Mouse (Mus musculus): Measurements from ENCODE around the gene Gm49405.

The Gm49405 gene

DNA sequence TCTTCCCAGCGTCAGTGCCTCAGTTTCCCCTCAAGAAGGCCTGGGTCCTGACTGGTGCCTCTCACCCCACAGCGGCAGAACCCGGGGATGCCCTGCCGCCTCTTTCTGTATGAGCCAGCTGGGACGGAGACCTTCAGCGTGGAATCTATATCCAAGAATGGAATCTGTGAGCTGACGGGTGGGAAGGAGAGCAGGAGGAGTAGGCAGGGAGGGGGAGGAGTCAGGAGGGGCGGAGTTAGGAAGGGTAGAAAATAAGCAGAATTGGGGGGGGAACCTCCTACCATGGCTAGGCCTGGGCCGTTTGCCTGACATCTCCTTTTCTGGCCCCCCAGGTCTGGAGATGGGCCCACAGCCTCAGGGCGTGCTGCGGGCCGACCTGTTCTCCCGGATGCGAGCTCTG, 12.4 kb upstream of the Gm49405 start:
- DNase-seq, result no peak

DNA sequence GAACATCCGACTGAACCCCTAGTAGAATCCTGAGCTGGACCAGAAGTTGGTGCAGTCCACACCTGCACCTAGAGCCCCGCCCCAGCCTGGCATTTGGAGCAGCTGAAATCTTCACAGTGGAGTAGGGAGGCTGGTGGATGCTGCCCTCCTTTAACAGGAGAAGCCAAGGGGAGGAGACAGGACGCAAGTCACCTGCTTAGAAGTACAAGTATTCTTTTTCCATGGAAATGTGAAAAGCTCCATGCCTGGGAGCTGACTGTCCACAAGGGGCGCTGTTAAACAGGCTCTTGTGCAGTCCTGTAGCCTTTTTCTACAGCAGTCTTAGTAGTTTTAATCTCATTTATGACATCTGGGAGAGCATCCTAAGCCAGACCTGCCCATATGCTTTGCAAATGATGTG, 11.7 kb upstream of the Gm49405 start:
- no peak for DNase-seq

DNA sequence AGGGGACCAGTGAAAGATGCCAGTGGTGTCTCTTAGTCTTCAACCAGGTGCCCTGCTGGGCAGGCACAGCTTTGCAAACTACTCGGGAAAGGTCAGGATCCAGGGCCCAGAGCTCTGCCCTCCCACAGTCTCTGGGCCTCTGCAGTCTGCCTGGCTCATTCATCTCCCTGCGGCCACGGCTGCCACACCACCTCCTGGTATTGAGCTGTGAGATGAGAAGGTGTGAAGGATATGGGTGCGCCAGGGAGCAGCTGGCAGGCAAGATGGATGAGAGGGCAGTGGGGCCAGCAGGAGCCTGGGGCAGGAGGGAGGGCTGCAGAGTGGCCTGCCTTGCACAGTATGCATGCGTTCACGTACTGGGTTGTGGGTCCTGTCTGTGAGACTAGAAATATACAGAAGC, 9.6 kb upstream of the Gm49405 start:
- no peak for DNase-seq

DNA sequence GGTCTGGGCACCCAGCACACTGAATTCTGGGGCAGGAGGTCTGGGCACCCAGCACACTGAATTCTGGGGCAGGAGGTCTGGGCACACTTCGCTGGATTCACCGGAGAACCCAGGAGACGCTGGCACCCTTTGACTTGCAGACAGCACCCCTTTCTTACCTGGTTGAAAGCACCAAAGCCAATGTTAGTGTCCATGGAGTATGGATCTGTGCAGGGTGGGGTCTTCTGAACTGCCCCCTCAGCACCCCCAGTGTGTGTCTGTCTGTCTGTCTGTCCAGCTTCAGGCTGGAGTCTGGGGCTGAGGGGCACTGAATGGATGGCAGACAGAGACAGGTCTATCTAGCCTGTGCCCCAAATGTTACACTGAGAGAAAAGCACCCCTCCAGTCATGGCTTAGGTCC, 8.9 kb upstream of the Gm49405 start:
- DNase-seq, result no peak

GRCm38 (mm10) chr19:3991966-3992365, 8.5 kb upstream of the Gm49405 start:
- no peak for DNase-seq

DNA sequence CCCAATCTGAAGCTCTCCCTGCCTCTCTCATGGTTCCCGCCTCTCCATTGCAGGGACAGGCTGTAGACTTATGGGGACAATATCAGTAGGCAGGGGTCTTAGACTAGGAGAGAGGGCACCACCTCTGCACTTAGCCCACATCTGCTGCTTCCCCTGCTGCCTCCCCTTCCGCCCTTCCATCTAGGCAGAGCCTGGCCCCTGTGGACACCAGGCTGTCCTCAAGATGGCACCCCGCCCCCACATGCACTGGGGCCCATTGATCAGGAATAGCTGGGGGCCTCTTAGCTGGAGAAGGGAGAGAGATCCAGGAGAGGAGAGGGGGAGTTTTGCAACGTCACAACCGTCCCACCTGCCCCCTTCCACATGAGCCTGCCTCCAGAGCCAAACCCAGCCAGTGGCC, 8.0 kb upstream of the Gm49405 start, which contains the start of gene Tbx10:
TSS of gene Tbx10 (plus strand) at position 337 of the 400 bp plus-strand sequence.
- DNase-seq, result no peak

GRCm38 (mm10) chr19:3994932-3995331, 5.5 kb upstream of the Gm49405 start:
- no peak for DNase-seq

DNA sequence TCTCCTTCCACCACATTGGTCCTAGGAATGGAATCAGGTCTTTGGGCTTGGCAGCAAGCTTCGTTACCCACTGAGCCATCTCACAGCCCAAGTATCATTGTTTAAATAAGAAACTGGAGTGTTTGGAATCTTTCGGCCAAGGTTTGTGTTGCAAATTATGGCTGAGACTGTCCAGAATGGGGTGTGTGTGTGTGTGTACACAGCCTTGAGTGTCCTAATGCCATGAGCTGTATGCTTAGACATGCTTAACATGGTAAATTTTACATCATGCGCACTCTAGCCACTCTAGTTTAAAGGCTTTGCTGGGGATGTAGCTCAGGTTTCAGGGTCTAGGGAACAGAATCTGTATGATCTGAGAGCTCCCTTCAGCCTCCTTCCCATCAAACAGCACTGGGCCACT, 4.9 kb upstream of the Gm49405 start:
- no peak for DNase-seq

- DNase-seq, result no peak
Measured at GRCm38 (mm10) chr19:3996106-3996505, 4.3 kb upstream of the Gm49405 start.

GRCm38 (mm10) chr19:3996747-3997146, 3.7 kb upstream of the Gm49405 start:
- no peak for DNase-seq

GRCm38 (mm10) chr19:3997231-3997630, 3.2 kb upstream of the Gm49405 start:
- no peak for DNase-seq

GRCm38 (mm10) chr19:3998335-3998734, 2.1 kb upstream of the Gm49405 start:
- DNase-seq, result no peak

GRCm38 (mm10) chr19:3999121-3999730, 1.2 kb upstream of the Gm49405 start:
- no peak for DNase-seq

GRCm38 (mm10) chr19:4000949-4001525, 611 bp downstream of the Gm49405 start:
- no peak for DNase-seq

DNA sequence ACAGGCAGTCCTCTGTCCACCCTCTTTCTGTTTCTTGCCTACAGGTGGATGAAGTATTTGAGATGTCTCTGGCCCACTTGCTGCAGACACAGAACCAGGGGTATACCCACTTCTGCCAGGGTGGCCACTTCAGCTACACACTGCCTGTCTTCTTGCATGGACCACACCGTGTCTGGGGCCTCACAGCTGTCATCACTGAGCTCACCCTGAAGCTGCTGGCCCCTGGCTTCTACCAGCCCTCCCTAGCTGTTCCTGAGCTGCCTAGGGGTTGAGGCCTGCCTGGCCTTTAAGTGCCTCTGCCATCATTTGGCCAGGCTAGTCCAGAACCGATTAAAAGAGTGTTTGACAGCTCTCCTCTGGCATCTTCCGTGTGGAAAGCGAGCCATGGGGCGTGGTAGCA, 1.3 kb downstream of the Gm49405 start:
- DNase-seq, result no peak

GRCm38 (mm10) chr19:4003112-4003511, 2.7 kb downstream of the Gm49405 start, which contains the start of gene Doc2g:
Doc2g (plus strand) TSS chr19:4003313.
- DNase-seq, result no peak

- no peak for DNase-seq
Measured at GRCm38 (mm10) chr19:4003641-4004040, 3.2 kb downstream of the Gm49405 start.

DNA sequence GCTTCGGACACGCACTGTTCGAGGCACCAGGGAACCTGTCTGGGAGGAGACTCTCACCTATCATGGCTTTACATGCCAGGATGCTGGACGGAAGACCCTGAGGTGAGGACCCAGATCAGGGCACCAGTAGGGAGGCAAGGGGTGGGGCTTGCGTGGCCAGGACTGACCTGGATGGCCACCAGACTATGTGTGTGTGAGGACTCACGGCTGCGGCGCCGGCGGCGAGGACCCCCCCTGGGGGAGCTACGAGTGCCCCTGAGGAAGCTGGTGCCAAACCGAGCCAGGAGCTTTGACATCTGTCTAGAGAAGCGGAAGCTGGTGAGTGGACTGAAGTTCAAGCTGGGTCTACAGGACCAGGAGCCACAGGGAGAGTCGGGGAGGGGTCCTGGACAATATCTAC, 3.9 kb downstream of the Gm49405 start:
- no peak for DNase-seq

- DNase-seq, result no peak
Measured at GRCm38 (mm10) chr19:4005091-4005490, 4.7 kb downstream of the Gm49405 start.

GRCm38 (mm10) chr19:4005971-4006370, 5.5 kb downstream of the Gm49405 start:
- DNase-seq, result no peak

DNA sequence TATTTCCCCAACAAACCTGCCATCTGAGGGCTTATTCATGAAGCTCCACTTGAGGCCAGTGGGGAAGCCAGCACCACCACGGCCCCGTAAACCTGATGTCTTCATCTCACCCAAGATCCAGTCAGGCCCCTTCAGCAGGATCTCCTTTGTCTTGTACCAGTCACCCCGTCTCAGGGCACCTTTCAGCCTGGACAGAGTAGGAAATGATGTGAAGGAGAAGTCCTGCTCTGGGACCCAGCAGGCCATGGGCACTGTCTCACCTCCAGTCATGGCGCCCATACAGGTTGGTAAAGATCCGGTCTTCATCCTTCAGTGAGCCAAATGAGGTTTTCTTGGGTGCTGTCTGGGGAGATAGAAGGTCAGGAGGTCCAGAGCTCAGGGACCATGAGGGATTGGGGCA, 10.7 kb downstream of the Gm49405 start:
- DNase-seq, result no peak

DNA sequence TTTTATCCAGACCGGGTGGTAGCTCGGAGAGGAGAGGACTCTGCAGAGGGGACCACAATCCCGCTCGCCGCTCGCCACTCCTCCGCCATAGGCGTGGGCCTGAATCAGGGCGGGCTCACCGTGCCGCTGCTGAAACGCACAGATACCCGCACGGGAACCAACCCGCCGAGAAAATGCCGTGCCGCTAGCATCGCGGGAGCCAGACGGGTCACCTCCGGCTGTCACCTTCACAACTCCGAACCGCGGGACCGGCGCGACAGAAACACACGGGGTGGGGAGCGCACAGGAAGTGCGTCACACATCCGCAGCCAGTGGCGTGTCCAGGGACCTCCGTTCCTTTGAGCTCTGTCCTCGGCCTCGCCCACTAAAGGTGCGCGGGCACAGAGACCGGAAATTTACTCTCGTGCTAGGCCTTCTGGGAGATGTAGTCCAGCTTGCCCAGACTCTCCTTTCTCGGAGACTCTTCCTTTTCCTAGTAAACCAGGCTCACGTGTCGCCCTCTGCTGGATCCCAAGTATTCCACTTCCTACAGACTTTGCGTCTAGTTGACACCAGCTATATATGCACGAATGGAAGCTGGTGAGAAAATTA, 12.1 kb downstream of the Gm49405 start, which contains the start of gene Ndufv1:
TSS of gene Ndufv1 (minus strand) at position 375 of the 591 bp plus-strand sequence.
- peak; percentile 95 to 96 for DNase-seq

- DNase-seq, result no peak
Measured at GRCm38 (mm10) chr19:4013066-4013465, 12.6 kb downstream of the Gm49405 start.

DNA sequence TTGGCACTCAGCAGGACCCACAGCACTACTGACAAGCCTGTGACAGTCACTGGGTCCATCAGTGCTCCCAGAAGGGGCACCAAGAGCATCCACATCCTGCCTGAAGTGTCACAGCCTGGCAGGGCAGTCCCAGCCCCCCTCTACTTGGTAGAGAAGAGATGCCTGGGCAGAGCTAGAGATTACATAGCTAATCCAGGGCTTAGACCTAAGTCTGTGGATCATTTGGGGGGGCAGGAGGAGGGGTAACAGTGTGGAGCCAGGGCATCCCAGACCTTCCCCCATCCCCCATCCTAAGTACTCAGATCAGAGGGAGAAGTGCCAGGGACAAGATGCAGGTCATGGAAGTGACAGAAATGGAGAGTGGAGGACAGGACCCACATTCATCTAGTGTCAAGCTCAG, 14.4 kb downstream of the Gm49405 start:
- DNase-seq, result no peak
